Mouse (Mus musculus) ES-Bruce4 (cell line): ENCODE measurements around the gene Mgp.

ENCODE experiments used
- CTCF ChIP-seq: IDR thresholded peaks from one replicate; pipeline ENCODE4 v1.8.1; 2011; ENCODE audit warnings: low read depth, low read length
- EP300 ChIP-seq: IDR thresholded peaks from 2 replicates; pipeline ENCODE4 v1.6.1; 2011; ENCODE audit warnings: low read depth, low read length; ENCODE audit not compliant: insufficient read depth
- POLR2A ChIP-seq: IDR thresholded peaks from one replicate; pipeline ENCODE4 v1.8.1; 2011; ENCODE audit warnings: low read length; ENCODE audit not compliant: insufficient read depth

GRCm38 (mm10) chr6:136844903-136845302 lies 30.7 kb downstream of the Mgp start:
- TF ChIP-seq POLR2A (no peak), CTCF (no peak), EP300 (no peak)
